Mouse (Mus musculus) stomach, postnatal 0 days (tissue): Measurements from ENCODE around the gene Cdh4.

Experiments used
- CTCF ChIP-seq: IDR thresholded peaks from 2 replicates; pipeline ENCODE4 v1.5.1; 2016; ENCODE audit warnings: antibody characterized with exemption, low read depth, mild to moderate bottlenecking, moderate library complexity
- EP300 ChIP-seq: optimal IDR thresholded peaks from 2 replicates; pipeline ENCODE3; 2016; ENCODE audit warnings: antibody characterized with exemption

GRCm38 (mm10) chr2:179774440-179775110 lies 332.3 kb downstream of the Cdh4 start:
- TF ChIP-seq CTCF: no peak
- no peak for TF ChIP-seq EP300
